Mouse (Mus musculus) heart, postnatal 25 days (tissue): Measurements from ENCODE around the gene Map3k5. TPM values are rescaled to one million over a fixed set of nuclear protein-coding genes. Genes with fewer than 3 reads are reported as not detected.

Experiments used
- DNase-seq: peaks from one replicate; pipeline ENCODE4 v3.0.0; 2022; ENCODE audit warnings: low spot score
- intact Hi-C: fragments of 180-260 bp; cut with DNase I; formaldehyde crosslinking; loops from one replicate; pipeline ENCODE4 v1.15.1; 2025
- total RNA-seq, 2 experiments: library from RNA; stranded (reverse); gene quantifications; 2 replicates each; pipeline ENCODE4 v1.2.3; 2021

Map3k5 gene
- total RNA-seq, 2 experiments from 2014 or later = 37.0 to 37.7 TPM

GRCm38 (mm10) chr10:19999703-20000407 lies 65.6 kb downstream of the Map3k5 start:
- DNase-seq = no peak
- intact Hi-C loops = no loop called here

GRCm38 (mm10) chr10:20000408-20000770 lies 66.1 kb downstream of the Map3k5 start:
- intact Hi-C loops = no loop called here

GRCm38 (mm10) chr10:20001990-20002389 lies 67.7 kb downstream of the Map3k5 start:
- intact Hi-C loops = no loop called here
- DNase-seq = no peak

More at GRCm38 (mm10) chr10:20000408-20000770, 66.1 kb downstream of the Map3k5 start:
- DNase-seq = no peak

- no peak for DNase-seq
- intact Hi-C loops = no loop called here
Observed at GRCm38 (mm10) chr10:20003006-20003405, 68.7 kb downstream of the Map3k5 start.

GRCm38 (mm10) chr10:20004786-20005185 lies 70.5 kb downstream of the Map3k5 start:
- intact Hi-C loops = no loop called here
- no peak for DNase-seq

GRCm38 (mm10) chr10:20005491-20005952 lies 71.2 kb downstream of the Map3k5 start:
- intact Hi-C loops = no loop called here
- no peak for DNase-seq

GRCm38 (mm10) chr10:20006333-20007093 lies 72.2 kb downstream of the Map3k5 start:
- intact Hi-C loops = no loop called here

GRCm38 (mm10) chr10:20009310-20009709 lies 75.0 kb downstream of the Map3k5 start:
- intact Hi-C loops = no loop called here
- DNase-seq = no peak

More at GRCm38 (mm10) chr10:20006333-20007093, 72.2 kb downstream of the Map3k5 start:
- DNase-seq = no peak

- DNase-seq = no peak
- intact Hi-C loops = no loop called here
Observed at GRCm38 (mm10) chr10:20010018-20010417, 75.7 kb downstream of the Map3k5 start.

- DNase-seq = no peak
- intact Hi-C loops = no loop called here
Observed at GRCm38 (mm10) chr10:20018406-20018805, 84.1 kb downstream of the Map3k5 start.

- no peak for DNase-seq
- intact Hi-C loops = no loop called here
Observed at GRCm38 (mm10) chr10:20018806-20019205, 84.5 kb downstream of the Map3k5 start.

GRCm38 (mm10) chr10:20021256-20021655 lies 87.0 kb downstream of the Map3k5 start:
- intact Hi-C loops = loop anchor here (5.0 kb wide), 1 partner anchor 51 kb away; no protein-coding TSS in a partner anchor
- DNase-seq = no peak

GRCm38 (mm10) chr10:20021670-20022468 lies 87.6 kb downstream of the Map3k5 start:
- DNase-seq = no peak
- intact Hi-C loops = loop anchor here (5.0 kb wide), 1 partner anchor 50 kb away; no protein-coding TSS in a partner anchor

GRCm38 (mm10) chr10:20022608-20023340 lies 88.5 kb downstream of the Map3k5 start:
- intact Hi-C loops = loop anchor here (5.0 kb wide), 1 partner anchor 50 kb away; no protein-coding TSS in a partner anchor
- no peak for DNase-seq

GRCm38 (mm10) chr10:20023524-20023923 lies 89.3 kb downstream of the Map3k5 start:
- intact Hi-C loops = loop anchor here (5.0 kb wide), 1 partner anchor 49 kb away; no protein-coding TSS in a partner anchor

GRCm38 (mm10) chr10:20024891-20025290 lies 90.6 kb downstream of the Map3k5 start:
- no peak for DNase-seq
- intact Hi-C loops = loop anchor here (5.0 kb wide), 2 partner anchors 37 to 47 kb away; no protein-coding TSS in a partner anchor

More at GRCm38 (mm10) chr10:20023524-20023923, 89.3 kb downstream of the Map3k5 start:
- DNase-seq = no peak

GRCm38 (mm10) chr10:20025781-20026520 lies 91.7 kb downstream of the Map3k5 start:
- intact Hi-C loops = loop anchor here (5.0 kb wide), 1 partner anchor 36 kb away; no protein-coding TSS in a partner anchor
- no peak for DNase-seq

GRCm38 (mm10) chr10:20030703-20031102 lies 96.4 kb downstream of the Map3k5 start:
- intact Hi-C loops = no loop called here
- no peak for DNase-seq
